Mouse (Mus musculus) midbrain, embryonic 11.5 days (tissue): ENCODE results near the gene Palld. TPM values are rescaled to one million over a fixed set of nuclear protein-coding genes. Genes with fewer than 3 reads are reported as not detected.

Source experiments
- ATAC-seq: fragments of 200-750 bp; cut with Nextera tagmentation; 2 replicates; pipeline ENCODE4 v1.8.0; 2017; ENCODE audit warnings: moderate TSS enrichment, moderate library complexity; ENCODE audit not compliant: low FRiP score
- DNase-seq: peaks from one replicate; pipeline ENCODE4 v3.0.0; 2015; ENCODE audit warnings: low spot score; ENCODE audit errors: missing footprints
- H3K27ac ChIP-seq: fragments of 300-500 bp; sonication (generic); 2 replicates; pipeline ENCODE4 v1.5.1; 2014; ENCODE audit warnings: low read depth, low read length
- H3K27me3 ChIP-seq: fragments of 300-500 bp; sonication (generic); 2 replicates; pipeline ENCODE4 v1.6.1; 2014; ENCODE audit warnings: mild to moderate bottlenecking, low read length, moderate library complexity, mixed read lengths; ENCODE audit not compliant: control insufficient read depth, insufficient read depth
- H3K36me3 ChIP-seq: fragments of 300-500 bp; sonication (generic); 2 replicates; pipeline ENCODE4 v1.6.1; 2014; ENCODE audit warnings: mild to moderate bottlenecking, low read length, moderate library complexity, mixed read lengths; ENCODE audit not compliant: control insufficient read depth, insufficient read depth
- H3K4me1 ChIP-seq: fragments of 300-500 bp; sonication (generic); 2 replicates; pipeline ENCODE4 v1.6.1; 2014; ENCODE audit warnings: low read length; ENCODE audit not compliant: control insufficient read depth, insufficient read depth
- H3K4me2 ChIP-seq: fragments of 300-500 bp; sonication (generic); 2 replicates; pipeline ENCODE4 v1.6.1; 2014; ENCODE audit warnings: mild to moderate bottlenecking, moderate library complexity
- H3K4me3 ChIP-seq: fragments of 300-500 bp; sonication (generic); 2 replicates; pipeline ENCODE4 v1.5.1; 2014; ENCODE audit warnings: low read depth, low read length
- H3K9ac ChIP-seq: fragments of 300-500 bp; sonication (generic); 2 replicates; pipeline ENCODE4 v1.6.1; 2014; ENCODE audit warnings: low read length
- H3K9me3 ChIP-seq: fragments of 300-500 bp; sonication (generic); 2 replicates; pipeline ENCODE4 v1.6.1; 2016; ENCODE audit warnings: low read length; ENCODE audit not compliant: control insufficient read depth
- WGBS: fragments of 180-500 bp; shearing (Covaris S2); extraction: QIAGEN DNeasy Blood & Tissue Kit; methylation state at CpG from one replicate; pipeline ENCODE4 v1.1.7; 2014; 5-methylcytosine and 5-hydroxymethylcytosine counted together
- polyA plus RNA-seq: library from polyadenylated mRNA; unstranded; fragments of >200 nt; fragmentation: Nextera tagmentation; extraction: Ambion mirVana; gene quantifications from 2 replicates; pipeline ENCODE4 v1.2.1, GENCODE M21; 2014

Palld gene
- polyA plus RNA-seq, 1 experiment from 2014 or later = 40.4 TPM

DNA sequence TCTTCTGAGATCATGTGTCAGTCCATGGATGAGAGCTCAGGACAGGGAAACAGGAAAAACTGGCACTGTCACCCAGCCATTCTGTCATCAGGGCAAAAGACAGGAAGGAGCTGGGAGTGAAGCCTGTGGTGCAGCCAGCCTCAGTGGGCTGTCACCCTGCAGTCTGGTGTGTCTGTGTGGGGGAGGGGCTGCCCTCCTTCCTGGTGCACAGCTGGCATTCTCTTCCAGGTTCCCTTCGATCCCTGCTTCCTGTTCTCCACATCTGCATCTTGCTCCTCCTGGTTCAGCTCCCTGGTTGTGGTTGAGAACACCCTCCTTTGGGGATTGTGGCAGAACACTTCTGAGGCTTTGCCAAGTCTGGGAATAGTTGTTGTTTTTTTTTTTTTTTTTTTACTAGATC lies 207.1 kb downstream of the Palld start:
- DNase-seq (no peak), ATAC-seq (no peak)
- Histone ChIP-seq H3K4me1 (peaks cover 3% of the 10 kb centered on the region; the same call in 1 of the 2 replicates), H3K9ac (no peak overlapping the region), H3K4me2 (no peak overlapping the region), H3K27ac (no peak overlapping the region), H3K4me3 (no peak overlapping the region), H3K9me3 (no peaks in the 10 kb centered on the region), H3K27me3 (no peaks in the 10 kb centered on the region), H3K36me3 (peaks cover under 1% of the 10 kb centered on the region; the same call in 1 of the 2 replicates)
- 67% methylated on average over 1 of the region's 1 CpGs for WGBS

DNA sequence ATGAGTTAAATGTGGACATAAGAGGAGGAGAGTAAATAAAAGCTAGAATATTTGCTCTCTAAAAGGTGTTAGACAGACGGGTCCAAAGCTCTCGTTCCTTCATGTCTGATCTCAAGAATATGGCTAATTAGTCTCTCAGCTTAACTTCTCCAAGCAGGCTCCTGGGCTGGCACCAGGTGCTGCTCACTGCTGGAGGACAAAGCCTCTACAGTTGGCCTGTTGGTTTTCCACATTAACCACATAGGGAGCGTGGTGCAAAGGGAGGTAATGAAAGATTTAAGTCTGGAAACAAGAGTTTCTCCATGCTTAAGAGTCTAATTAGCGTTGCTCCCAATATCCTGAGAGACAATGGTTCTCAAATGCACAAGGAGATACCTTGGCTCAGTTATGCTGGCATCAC lies 209.6 kb downstream of the Palld start:
- whole genome bisulfite sequencing = 64% methylated on average over 4 of the region's 4 CpGs
- Histone ChIP-seq H3K27ac (no peak overlapping the region), H3K27me3 (no peaks in the 10 kb centered on the region), H3K4me2 (no peak overlapping the region), H3K4me1 (peaks cover 3% of the 10 kb centered on the region; the same call in 1 of the 2 replicates), H3K9me3 (no peaks in the 10 kb centered on the region), H3K36me3 (no peaks in the 10 kb centered on the region), H3K9ac (no peak overlapping the region), H3K4me3 (no peak overlapping the region)
- no peak for DNase-seq
- ATAC-seq = no peak

DNA sequence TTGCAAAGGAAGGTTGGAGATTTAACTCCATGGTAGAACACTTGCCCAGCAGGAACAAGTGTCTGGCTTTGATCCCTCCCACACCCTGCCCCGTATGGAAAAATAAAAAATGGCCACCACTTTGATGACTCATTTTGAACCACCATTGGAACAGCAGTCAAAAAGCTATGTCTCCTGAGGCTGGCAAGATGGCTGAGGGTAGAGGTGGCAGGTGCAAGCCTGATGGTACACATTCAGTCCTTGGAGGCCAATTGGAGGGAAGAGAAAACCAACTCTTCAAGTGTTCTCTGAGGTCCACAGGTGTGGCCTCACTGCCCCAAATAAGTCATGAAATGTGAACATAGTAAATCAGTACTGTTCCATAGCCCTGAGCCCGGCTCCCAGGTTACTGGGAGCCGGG lies 210.4 kb downstream of the Palld start:
- no peak for DNase-seq
- ATAC-seq = no peak
- H3K4me2 ChIP-seq = no peak overlapping the region
- H3K9ac ChIP-seq = no peak overlapping the region
- no peaks in the 10 kb centered on the region for H3K27me3 ChIP-seq
- WGBS = 96% methylated on average over 3 of the region's 3 CpGs
- H3K27ac ChIP-seq = no peak overlapping the region
- H3K9me3 ChIP-seq = no peaks in the 10 kb centered on the region
- peaks cover 3% of the 10 kb centered on the region; the same call in 1 of the 2 replicates for H3K4me1 ChIP-seq
- no peak overlapping the region for H3K4me3 ChIP-seq
- no peaks in the 10 kb centered on the region for H3K36me3 ChIP-seq

DNA sequence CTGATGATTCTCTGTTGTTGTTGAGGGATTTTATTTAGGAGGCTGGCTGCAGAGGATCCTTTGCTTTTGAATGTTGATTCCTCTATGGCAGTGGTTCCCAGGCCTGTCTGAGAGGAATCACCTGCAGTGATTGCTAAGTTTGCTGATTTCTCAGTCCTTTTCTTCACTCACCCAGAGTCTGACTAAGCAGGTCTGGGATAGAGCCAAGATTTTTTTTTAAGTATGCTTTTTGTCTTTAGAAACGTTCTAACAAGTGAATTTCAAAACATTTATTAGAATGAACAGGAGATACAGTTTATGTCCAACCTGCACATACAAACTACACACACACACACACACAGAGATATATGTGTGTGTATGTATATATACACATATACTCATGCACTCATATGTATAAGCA lies 211.1 kb downstream of the Palld start:
- Histone ChIP-seq H3K4me2 (no peak overlapping the region), H3K9ac (no peak overlapping the region), H3K4me1 (peaks cover 3% of the 10 kb centered on the region; the same call in 1 of the 2 replicates), H3K4me3 (no peak overlapping the region), H3K27ac (no peak overlapping the region), H3K27me3 (no peaks in the 10 kb centered on the region), H3K36me3 (no peaks in the 10 kb centered on the region), H3K9me3 (no peaks in the 10 kb centered on the region)
- no peak for ATAC-seq
- DNase-seq = no peak
- 66% methylated on average over 1 of the region's 1 CpGs for WGBS

DNA sequence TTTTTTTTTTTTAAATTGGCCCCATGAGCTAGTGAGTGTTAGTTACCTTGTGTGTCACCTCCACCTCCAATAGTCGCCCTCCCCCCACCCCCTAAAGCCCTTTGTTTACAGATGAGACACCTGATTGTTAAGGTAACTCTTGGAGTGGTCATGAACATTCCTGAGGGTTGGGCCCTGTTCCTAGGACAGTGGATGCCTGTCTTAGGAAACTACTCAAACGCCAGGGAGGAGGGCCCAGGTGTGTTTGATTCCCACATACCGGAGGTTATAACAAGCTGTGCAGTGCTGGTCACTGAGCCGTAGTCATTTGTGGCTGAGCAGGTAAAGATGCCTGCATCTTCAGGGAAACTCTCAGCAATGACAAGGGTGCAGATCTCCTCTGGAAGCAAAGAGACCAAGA lies 215.4 kb downstream of the Palld start:
- no peaks in the 10 kb centered on the region for H3K9me3 ChIP-seq
- H3K4me2 ChIP-seq = no peak overlapping the region
- no peak overlapping the region for H3K27ac ChIP-seq
- H3K27me3 ChIP-seq = no peaks in the 10 kb centered on the region
- no peaks in the 10 kb centered on the region for H3K4me1 ChIP-seq
- DNase-seq = no peak
- H3K4me3 ChIP-seq = no peak overlapping the region
- 80% methylated on average over 4 of the region's 4 CpGs for WGBS
- ATAC-seq = no peak
- H3K36me3 ChIP-seq = peaks cover 3% of the 10 kb centered on the region; the same call in 1 of the 2 replicates
- no peak overlapping the region for H3K9ac ChIP-seq

DNA sequence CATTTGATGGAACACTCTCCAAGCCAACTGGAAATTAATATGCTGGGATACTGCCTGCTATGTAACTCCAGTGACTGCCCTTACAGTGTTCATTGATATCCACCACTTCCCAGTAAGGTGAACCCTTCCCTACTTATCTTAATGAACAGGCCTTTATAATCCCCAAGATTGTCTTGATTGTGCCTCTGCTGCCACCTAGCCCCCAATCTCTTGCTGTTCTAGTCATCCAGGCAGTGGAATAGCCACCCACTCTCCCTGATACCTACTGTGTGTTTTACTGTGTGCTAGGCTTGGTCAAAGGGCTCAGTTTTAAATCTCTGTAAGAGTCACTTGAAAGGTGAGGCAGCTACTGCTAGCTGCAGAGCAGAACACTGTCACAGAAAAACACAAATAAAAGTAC lies 216.2 kb downstream of the Palld start:
- no peak overlapping the region for H3K4me3 ChIP-seq
- H3K9ac ChIP-seq = no peak overlapping the region
- H3K36me3 ChIP-seq = peaks cover 3% of the 10 kb centered on the region; the same call in 1 of the 2 replicates
- no peaks in the 10 kb centered on the region for H3K4me1 ChIP-seq
- no peak overlapping the region for H3K4me2 ChIP-seq
- no peaks in the 10 kb centered on the region for H3K27me3 ChIP-seq
- ATAC-seq (no peak), DNase-seq (no peak)
- H3K9me3 ChIP-seq = no peaks in the 10 kb centered on the region
- no peak overlapping the region for H3K27ac ChIP-seq

DNA sequence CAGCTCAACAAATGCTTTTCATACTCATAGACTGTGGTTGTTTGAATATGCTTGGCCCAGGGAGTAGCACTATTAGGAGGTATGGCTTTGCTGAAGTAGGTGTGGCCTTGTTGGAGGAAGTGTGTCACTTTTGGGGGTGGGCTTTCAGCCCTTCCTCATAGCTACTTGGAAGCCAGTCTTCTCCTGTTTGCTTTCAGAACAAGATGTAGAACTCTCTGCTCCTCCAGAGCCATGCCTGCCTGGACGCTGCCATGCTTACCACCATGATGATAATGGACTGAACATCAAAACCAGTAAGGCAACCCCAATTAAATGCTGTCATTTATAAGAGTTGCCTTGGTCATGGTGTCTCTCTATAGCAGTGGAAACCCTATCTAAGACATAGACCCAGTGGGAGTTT lies 217.2 kb downstream of the Palld start:
- H3K27me3 ChIP-seq = no peaks in the 10 kb centered on the region
- H3K4me1 ChIP-seq = no peaks in the 10 kb centered on the region
- H3K36me3 ChIP-seq = peaks cover 3% of the 10 kb centered on the region; the same call in 1 of the 2 replicates
- no peak overlapping the region for H3K4me3 ChIP-seq
- WGBS = 93% methylated on average over 1 of the region's 1 CpGs
- ATAC-seq (no peak), DNase-seq (no peak)
- no peaks in the 10 kb centered on the region for H3K9me3 ChIP-seq
- no peak overlapping the region for H3K9ac ChIP-seq
- H3K4me2 ChIP-seq = no peak overlapping the region
- H3K27ac ChIP-seq = no peak overlapping the region

DNA sequence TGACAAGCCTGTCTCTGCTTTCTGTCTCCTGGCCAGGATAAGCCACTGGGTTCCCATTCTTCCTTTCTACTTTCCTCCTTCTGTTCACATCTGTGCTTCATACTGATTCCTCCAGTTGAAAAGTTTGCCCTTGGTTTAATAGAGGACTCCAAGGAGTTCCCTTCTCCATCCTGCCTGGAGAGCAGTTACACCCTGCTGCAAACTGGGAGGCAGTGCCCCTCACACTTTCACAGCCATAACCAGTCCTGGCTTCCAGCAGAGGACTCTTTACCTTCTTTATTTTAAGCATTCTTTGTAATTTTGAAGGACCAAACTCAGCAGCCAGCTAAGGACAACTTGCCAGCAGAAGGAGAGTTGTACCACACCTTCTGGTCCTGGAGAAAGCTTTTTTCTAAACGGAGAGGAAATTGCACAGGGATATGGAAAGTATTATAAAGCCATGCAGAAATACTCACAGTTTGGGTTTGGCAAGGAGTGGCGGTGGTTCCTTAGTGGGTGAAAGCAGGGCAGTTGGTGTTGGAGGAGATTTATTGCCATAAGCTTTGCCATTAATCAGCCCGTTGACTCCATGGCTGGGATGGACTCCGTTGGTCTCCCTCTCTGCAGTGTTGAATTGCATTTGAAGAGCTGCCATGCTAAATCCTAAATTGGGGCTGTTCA lies 218.1 kb downstream of the Palld start:
- H3K9ac ChIP-seq = no peak overlapping the region
- DNase-seq = no peak
- no peaks in the 10 kb centered on the region for H3K4me1 ChIP-seq
- H3K9me3 ChIP-seq = no peaks in the 10 kb centered on the region
- ATAC-seq = no peak
- no peak overlapping the region for H3K27ac ChIP-seq
- H3K4me3 ChIP-seq = no peak overlapping the region
- no peaks in the 10 kb centered on the region for H3K27me3 ChIP-seq
- 94% methylated on average over 4 of the region's 4 CpGs for WGBS
- peaks cover 3% of the 10 kb centered on the region; the same call in 1 of the 2 replicates for H3K36me3 ChIP-seq
- no peak overlapping the region for H3K4me2 ChIP-seq

DNA sequence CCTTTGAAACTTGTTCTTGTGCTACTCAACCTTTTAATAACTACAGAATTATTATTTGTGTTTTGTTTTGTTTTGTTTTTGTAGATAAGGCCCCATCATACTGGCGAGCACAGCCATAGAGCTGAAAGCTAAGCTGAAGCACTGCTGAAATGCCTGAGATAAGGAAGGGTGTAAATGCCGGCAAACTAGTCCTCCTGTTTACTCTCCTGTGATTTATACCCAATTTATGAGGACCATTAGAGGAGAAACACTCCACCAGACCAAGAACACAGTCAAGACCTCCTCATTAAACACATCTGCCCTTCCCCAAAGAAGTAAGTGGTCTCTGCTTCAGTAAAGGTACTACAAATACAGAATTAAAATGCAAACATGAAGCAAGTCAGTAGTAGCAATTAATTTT lies 219.6 kb downstream of the Palld start:
- ATAC-seq (no peak), DNase-seq (no peak)
- no peak overlapping the region for H3K4me3 ChIP-seq
- no peak overlapping the region for H3K9ac ChIP-seq
- H3K9me3 ChIP-seq = no peaks in the 10 kb centered on the region
- WGBS = 92% methylated on average over 2 of the region's 2 CpGs
- H3K4me2 ChIP-seq = no peak overlapping the region
- no peak overlapping the region for H3K27ac ChIP-seq
- no peaks in the 10 kb centered on the region for H3K4me1 ChIP-seq
- H3K27me3 ChIP-seq = no peaks in the 10 kb centered on the region
- peaks cover 3% of the 10 kb centered on the region; the same call in 1 of the 2 replicates for H3K36me3 ChIP-seq
